Mouse (Mus musculus): Measurements from ENCODE around the gene Numa1.

Numa1 gene

GRCm38 (mm10) chr7:101969694-101970428 is 36.0 kb downstream of the Numa1 start:
- in situ Hi-C loops (cut with MboI; ENCODE audit: low pct_unique_long_range_greater_than_20kb in 1 of 2, low sequenced_read_pairs in 2 of 2, unreplicated experiment in 1 of 2): no loop called here

DNA sequence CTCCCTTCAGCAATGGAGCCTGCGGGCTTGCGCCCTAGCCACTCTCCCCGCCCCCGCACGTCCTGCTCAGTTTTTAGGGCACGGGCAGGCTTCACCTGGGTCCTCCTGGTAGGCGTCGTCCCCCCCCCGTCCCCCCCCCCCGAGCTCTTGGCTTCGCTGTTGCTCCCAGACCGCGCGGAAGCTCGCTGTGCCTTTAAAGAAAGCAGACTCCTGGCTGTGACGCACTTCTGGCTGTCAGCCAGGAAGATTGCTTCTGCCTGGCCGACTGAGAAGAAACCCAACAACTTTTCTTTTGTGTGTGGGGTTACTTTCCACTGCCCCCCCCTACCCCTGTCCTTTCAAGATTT is 36.5 kb downstream of the Numa1 start:
- in situ Hi-C loops (cut with MboI; ENCODE audit: low pct_unique_long_range_greater_than_20kb in 1 of 2, low sequenced_read_pairs in 2 of 2, unreplicated experiment in 1 of 2): no loop called here

- in situ Hi-C loops (cut with MboI; ENCODE audit: low pct_unique_long_range_greater_than_20kb in 1 of 2, low sequenced_read_pairs in 2 of 2, unreplicated experiment in 1 of 2): no loop called here
Measured at GRCm38 (mm10) chr7:101970821-101971461, 37.0 kb downstream of the Numa1 start.

- in situ Hi-C loops (cut with MboI; ENCODE audit: low pct_unique_long_range_greater_than_20kb in 1 of 2, low sequenced_read_pairs in 2 of 2, unreplicated experiment in 1 of 2): no loop called here
Measured at GRCm38 (mm10) chr7:101971721-101972120, 37.8 kb downstream of the Numa1 start.

- in situ Hi-C loops (cut with MboI; ENCODE audit: low pct_unique_long_range_greater_than_20kb in 1 of 2, low sequenced_read_pairs in 2 of 2, unreplicated experiment in 1 of 2): no loop called here
Measured at GRCm38 (mm10) chr7:101973730-101974129, 39.8 kb downstream of the Numa1 start.

DNA sequence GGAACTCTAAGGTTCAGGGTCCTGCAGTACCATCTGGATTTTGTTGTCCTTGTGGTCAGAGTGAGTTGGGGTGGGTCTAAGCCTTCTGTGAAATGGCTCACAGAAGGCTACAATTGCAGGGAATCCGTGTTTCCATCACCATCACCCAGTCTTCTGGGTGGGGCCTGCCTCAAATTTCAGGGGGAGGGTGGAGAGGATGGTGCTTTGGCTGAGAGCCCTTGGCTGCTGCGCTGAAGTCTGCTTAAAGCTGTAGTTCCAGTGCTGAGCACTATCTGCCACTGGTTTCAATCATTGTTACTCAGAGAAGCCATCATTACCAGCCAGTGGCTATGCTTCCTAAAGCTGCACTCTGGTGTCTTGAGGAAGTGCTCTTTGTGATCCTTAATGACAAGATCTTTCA is 40.6 kb downstream of the Numa1 start:
- in situ Hi-C loops (cut with MboI; ENCODE audit: low pct_unique_long_range_greater_than_20kb in 1 of 2, low sequenced_read_pairs in 2 of 2, unreplicated experiment in 1 of 2): no loop called here

GRCm38 (mm10) chr7:101982735-101983134 is 48.8 kb downstream of the Numa1 start:
- in situ Hi-C loops (cut with MboI; ENCODE audit: low pct_unique_long_range_greater_than_20kb in 1 of 2, low sequenced_read_pairs in 2 of 2, unreplicated experiment in 1 of 2): no loop called here

- in situ Hi-C loops (cut with MboI; ENCODE audit: low pct_unique_long_range_greater_than_20kb in 1 of 2, low sequenced_read_pairs in 2 of 2, unreplicated experiment in 1 of 2): no loop called here
Measured at GRCm38 (mm10) chr7:101985081-101985480, 51.2 kb downstream of the Numa1 start.

DNA sequence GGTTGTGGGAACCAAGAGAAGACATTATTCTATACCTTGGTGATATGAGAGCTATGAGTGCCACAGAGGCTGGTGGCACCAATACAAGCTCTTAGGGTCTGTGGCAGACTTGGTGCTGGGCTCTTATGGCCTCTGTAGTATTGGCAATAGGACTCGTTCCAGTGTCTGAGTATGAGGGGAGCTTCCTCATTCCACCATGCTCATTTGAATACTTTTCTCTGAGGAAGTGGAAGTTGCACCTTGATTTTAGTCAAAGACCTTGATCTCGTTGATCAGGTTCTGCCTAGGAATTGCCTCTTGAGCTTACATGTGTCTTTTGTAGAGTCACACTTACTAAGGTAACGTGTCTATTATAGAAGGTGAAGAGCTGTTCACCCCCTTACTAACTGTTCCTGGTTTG is 60.3 kb downstream of the Numa1 start:
- in situ Hi-C loops (cut with MboI; ENCODE audit: low pct_unique_long_range_greater_than_20kb in 1 of 2, low sequenced_read_pairs in 2 of 2, unreplicated experiment in 1 of 2): no loop called here

DNA sequence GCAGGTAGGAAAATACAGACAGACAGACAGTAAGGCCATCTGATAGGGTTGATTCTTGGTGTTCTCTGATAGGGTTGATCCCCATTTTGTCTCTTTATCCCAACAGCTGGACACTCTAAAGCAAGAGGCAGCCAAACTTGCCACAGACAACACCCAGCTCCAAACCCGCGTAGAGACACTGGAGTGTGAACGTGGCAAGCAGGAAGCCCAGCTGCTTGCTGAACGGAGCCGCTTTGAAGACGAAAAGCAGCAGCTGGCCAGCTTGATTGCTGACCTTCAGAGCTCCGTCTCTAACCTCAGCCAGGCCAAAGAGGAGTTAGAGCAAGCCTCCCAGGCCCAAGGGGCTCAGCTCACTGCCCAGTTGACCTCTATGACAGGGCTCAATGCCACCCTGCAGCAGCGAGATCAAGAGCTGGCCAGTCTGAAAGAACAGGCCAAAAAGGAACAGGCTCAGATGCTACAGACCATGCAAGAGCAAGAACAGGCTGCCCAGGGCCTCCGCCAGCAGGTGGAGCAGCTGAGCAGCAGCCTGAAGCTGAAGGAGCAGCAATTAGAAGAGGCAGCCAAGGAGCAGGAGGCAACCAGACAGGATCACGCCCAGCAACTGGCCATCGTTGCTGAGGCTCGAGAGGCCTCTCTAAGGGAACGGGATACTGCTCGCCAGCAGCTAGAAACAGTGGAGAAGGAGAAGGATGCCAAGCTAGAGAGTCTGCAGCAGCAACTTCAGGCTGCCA is 64.5 kb downstream of the Numa1 start:
- in situ Hi-C loops (cut with MboI; ENCODE audit: low pct_unique_long_range_greater_than_20kb in 1 of 2, low sequenced_read_pairs in 2 of 2, unreplicated experiment in 1 of 2): no loop called here

DNA sequence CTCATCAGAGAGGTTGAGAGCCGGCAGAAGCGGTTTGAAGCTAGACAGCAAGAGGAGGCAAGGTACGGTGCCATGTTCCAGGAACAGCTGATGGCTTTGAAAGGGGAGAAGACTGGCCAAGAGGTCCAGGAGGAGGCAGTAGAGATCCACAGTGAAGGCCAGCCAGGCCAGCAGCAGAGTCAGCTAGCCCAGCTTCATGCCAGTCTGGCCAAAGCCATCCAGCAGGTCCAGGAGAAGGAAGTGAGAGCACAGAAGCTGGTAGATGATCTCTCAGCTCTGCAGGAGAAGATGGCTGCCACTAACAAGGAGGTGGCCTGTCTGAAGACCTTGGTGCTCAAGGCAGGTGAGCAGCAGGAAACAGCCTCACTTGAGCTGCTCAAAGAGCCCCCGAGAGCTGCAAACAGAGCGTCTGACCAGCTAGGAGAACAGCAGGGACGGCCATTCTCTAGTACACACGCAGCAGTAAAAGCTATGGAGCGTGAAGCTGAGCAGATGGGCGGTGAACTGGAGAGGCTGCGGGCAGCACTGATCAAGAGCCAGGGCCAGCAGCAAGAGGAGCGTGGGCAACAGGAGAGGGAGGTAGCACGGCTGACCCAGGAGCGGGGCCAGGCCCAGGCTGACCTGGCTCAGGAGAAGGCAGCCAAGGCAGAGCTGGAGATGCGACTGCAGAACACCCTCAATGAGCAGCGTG is 65.7 kb downstream of the Numa1 start:
- in situ Hi-C loops (cut with MboI; ENCODE audit: low pct_unique_long_range_greater_than_20kb in 1 of 2, low sequenced_read_pairs in 2 of 2, unreplicated experiment in 1 of 2): no loop called here

DNA sequence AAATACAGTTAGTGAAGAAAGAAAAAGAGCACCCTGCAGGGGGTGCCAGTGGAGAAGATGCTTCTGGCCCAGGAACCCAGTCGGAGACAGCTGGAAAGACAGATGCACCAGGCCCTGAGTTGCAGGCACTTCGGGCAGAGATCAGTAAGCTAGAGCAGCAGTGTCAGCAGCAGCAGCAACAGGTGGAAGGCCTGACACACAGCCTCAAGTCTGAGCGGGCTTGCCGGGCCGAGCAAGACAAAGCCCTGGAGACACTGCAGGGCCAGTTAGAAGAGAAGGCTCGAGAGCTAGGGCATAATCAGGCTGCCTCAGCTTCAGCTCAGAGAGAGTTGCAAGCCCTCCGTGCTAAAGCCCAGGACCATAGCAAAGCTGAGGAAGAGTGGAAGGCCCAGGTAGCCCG is 66.4 kb downstream of the Numa1 start:
- in situ Hi-C loops (cut with MboI; ENCODE audit: low pct_unique_long_range_greater_than_20kb in 1 of 2, low sequenced_read_pairs in 2 of 2, unreplicated experiment in 1 of 2): no loop called here

DNA sequence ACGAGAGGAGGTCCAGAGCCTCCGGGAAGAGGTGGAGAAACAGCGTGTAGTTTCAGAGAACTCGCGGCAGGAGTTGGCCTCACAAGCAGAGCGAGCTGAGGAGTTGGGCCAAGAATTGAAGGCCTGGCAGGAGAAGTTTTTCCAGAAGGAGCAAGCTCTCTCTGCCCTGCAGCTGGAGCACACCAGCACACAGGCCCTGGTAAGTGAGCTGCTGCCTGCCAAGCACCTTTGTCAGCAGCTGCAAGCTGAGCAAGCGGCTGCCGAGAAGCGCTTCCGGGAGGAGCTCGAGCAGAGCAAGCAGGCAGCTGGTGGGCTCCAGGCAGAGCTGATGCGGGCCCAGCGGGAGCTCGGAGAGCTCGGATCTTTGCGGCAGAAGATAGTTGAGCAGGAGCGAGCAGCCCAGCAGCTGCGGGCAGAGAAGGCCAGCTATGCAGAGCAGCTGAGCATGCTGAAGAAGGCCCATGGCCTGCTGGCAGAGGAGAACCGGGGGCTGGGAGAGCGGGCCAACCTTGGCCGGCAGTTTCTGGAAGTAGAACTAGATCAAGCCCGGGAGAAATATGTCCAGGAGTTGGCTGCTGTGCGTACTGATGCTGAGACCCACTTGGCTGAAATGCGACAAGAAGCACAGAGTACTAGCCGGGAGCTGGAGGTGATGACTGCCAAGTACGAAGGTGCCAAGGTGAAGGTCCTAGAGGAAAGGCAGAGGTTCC is 67.2 kb downstream of the Numa1 start:
- in situ Hi-C loops (cut with MboI; ENCODE audit: low pct_unique_long_range_greater_than_20kb in 1 of 2, low sequenced_read_pairs in 2 of 2, unreplicated experiment in 1 of 2): no loop called here

GRCm38 (mm10) chr7:102006520-102006919 is 72.6 kb downstream of the Numa1 start:
- in situ Hi-C loops (cut with MboI; ENCODE audit: low pct_unique_long_range_greater_than_20kb in 1 of 2, low sequenced_read_pairs in 2 of 2, unreplicated experiment in 1 of 2): no loop called here

DNA sequence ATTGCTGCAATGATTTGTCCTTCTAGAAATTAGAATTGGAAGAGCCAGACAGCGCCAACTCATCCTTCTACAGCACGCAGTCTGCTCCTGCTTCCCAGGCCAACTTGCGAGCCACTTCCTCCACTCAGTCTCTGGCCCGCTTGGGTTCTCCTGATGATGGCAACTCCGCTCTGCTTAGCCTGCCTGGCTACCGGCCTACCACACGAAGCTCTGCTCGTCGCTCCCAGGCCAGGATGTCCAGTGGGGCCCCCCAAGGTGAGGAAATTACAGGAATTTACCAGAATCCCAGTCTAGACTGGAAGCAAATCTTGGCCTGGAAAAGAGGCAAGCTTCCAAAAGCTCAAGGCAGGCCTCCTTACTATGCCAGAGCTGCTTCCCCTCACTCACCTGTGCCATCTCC is 77.9 kb downstream of the Numa1 start:
- in situ Hi-C loops (cut with MboI; ENCODE audit: low pct_unique_long_range_greater_than_20kb in 1 of 2, low sequenced_read_pairs in 2 of 2, unreplicated experiment in 1 of 2): no loop called here

- in situ Hi-C loops (cut with MboI; ENCODE audit: low pct_unique_long_range_greater_than_20kb in 1 of 2, low sequenced_read_pairs in 2 of 2, unreplicated experiment in 1 of 2): no loop called here
Measured at GRCm38 (mm10) chr7:102013416-102013815, 79.5 kb downstream of the Numa1 start.

GRCm38 (mm10) chr7:102014995-102015394 is 81.1 kb downstream of the Numa1 start:
- in situ Hi-C loops (cut with MboI; ENCODE audit: low pct_unique_long_range_greater_than_20kb in 1 of 2, low sequenced_read_pairs in 2 of 2, unreplicated experiment in 1 of 2): no loop called here

GRCm38 (mm10) chr7:102016936-102017335 is 83.0 kb downstream of the Numa1 start:
- in situ Hi-C loops (cut with MboI; ENCODE audit: low pct_unique_long_range_greater_than_20kb in 1 of 2, low sequenced_read_pairs in 2 of 2, unreplicated experiment in 1 of 2): no loop called here

- in situ Hi-C loops (cut with MboI; ENCODE audit: low pct_unique_long_range_greater_than_20kb in 1 of 2, low sequenced_read_pairs in 2 of 2, unreplicated experiment in 1 of 2): no loop called here
Measured at GRCm38 (mm10) chr7:102017452-102017851, 83.5 kb downstream of the Numa1 start.

All from mouse embryonic stem cell (cell line).